Mouse (Mus musculus): Measurements from ENCODE around the gene Pdpk1. TPM values are rescaled to one million over a fixed set of nuclear protein-coding genes. Genes with fewer than 3 reads are reported as not detected.

Gene Pdpk1
- polyA plus RNA-seq, 1 experiment from 2014 or later, result 10.4 TPM

DNA sequence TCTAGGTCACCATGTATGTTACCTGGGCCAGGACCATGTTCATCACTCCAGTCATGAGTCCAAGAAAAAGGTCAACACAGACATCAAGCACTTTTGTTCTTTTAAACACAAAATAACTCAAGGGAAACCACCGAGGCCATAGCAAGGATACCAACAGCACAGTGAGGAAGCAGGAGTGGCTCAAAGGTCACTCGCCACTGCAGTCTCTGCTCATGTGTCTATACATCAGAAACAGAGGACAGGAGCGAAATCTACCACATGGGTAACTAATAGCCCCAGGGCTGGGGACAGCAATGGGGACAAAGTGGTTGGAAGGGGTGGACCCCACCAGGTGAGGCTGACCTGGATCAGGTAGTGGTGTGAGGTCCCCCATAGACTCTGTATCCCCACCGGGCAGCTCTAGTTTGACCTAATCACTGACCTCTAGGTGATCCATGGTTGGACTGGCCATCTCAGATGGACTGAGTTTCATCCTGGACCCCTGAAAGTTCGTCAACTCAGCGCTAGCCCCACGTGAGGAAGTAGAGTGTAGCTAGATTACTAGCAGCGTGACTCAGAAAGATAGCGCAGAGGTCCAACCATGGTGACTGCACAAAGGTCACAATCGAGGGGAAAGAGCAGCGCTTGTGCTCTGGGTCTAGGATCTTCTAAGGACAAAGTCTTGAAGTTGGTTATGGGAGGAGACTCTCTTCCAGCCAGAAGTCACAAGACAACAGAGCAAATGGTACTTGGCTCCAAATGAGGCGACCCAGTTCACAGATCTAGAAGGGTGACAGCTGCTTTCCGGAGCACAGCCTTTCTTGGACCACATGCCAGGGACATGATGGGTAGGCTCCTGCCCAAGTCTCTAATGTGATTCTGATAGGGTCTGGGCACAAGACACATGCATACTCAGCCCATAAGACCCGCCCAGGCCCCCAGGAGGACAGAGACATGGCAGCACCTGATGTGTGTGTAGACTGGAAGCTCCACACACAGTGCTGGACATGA is 93.8 kb downstream of the Pdpk1 start:
- no peak overlapping the region for H3K4me3 ChIP-seq (ENCODE audit: inconsistent target)
- H3K27ac ChIP-seq, result no peak overlapping the region
- 92% methylated on average over 14 of the region's 14 CpGs for WGBS (ENCODE audit: missing documents)
- H3K36me3 ChIP-seq (ENCODE audit: inconsistent target), result peaks cover 81% of the 10 kb centered on the region
- H3K79me2 ChIP-seq (ENCODE audit: inconsistent target), result peaks cover 9% of the 10 kb centered on the region; the same call in 1 of the 2 replicates

DNA sequence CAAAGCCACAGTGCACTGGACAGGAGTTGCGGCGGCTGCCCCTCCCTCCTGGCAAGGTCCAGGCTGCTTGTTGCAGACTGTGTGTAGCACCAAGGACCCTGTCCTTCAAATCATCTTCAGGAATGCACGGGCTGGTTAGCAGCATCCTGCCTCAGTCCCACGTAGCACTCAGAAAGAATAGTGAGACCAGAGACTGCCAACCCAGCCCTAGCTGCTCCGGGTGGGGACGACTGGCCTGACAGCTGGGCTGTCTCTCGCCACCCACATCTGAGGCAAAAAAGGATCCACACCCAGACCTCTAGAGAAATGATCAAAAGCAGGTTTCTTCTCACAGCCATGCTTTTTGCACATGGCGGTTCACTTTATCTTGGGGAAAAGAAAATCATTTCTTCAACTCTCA is 101.7 kb downstream of the Pdpk1 start:
- Histone ChIP-seq H3K79me2 (ENCODE audit: inconsistent target) (no peaks in the 10 kb centered on the region), H3K27ac (no peak overlapping the region), H3K36me3 (ENCODE audit: inconsistent target) (peaks cover 50% of the 10 kb centered on the region), H3K4me3 (ENCODE audit: inconsistent target) (no peak overlapping the region)
- WGBS (ENCODE audit: missing documents), result 95% methylated on average over 8 of the region's 8 CpGs

DNA sequence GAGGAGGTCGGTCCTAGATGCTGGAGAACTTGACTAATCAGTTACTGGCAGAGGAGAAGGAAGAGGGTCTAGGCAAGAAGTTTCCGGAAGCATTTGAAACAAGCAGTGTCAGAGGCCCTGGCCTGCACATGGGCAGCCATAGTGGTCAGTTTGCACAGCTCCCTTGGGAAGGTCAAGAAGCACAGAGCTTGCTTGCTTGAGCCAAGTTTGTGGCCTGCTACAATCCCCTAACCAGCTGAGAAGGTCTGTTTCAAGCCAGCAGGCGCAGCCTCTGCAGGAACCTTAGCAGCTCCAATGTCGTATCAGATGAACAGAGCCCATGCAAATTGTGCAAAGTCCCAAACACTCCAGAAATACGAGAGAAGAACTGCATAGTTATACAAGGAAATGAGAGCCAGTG is 102.7 kb downstream of the Pdpk1 start:
- H3K27ac ChIP-seq, result no peak overlapping the region
- H3K79me2 ChIP-seq (ENCODE audit: inconsistent target), result no peaks in the 10 kb centered on the region
- peaks cover 41% of the 10 kb centered on the region for H3K36me3 ChIP-seq (ENCODE audit: inconsistent target)
- WGBS (ENCODE audit: missing documents), result 90% methylated on average over 5 of the region's 5 CpGs
- H3K4me3 ChIP-seq (ENCODE audit: inconsistent target), result no peak overlapping the region

DNA sequence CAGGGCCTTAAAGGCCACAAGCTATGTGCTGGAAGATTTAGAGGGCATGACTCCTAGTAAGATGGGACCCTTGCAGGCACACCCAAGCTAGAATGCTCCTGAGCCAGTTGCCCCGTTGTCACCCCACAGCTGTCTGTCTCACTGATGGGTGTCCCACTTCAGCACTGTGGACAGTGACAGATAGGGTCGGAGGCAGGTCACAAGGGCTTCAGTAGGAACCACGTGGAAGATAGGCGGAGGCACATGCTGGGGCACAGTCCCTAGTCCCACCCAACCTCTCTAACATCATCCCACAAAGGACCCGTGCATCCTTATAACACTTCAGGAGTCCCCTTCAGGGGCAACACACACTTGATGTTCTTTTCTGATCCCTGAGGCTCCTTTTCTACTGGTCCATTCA is 104.7 kb downstream of the Pdpk1 start:
- WGBS (ENCODE audit: missing documents), result 43% methylated on average over 5 of the region's 5 CpGs
- Histone ChIP-seq H3K4me3 (ENCODE audit: inconsistent target) (no peak overlapping the region), H3K27ac (no peak overlapping the region), H3K79me2 (ENCODE audit: inconsistent target) (no peaks in the 10 kb centered on the region), H3K36me3 (ENCODE audit: inconsistent target) (peaks cover 32% of the 10 kb centered on the region)

DNA sequence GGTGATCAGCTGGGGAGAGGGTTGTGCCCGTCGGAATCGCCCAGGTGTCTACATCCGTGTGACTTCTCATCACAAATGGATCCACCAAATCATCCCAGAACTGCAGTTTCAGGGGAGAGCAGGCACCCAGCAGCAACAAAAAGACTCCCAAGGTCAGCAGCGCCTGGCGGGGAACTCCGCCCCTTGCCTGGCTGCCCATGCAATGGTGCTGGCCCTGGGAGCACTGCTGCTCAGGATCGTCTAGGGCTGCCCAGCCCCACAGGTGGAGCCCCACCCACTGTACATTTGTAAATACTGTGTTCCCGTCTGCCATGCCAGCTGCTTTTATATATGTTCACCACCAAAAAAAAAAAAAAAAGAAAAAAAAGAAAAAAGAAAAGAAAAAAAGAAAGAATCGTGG is 105.1 kb downstream of the Pdpk1 start:
- peaks cover 28% of the 10 kb centered on the region for H3K36me3 ChIP-seq (ENCODE audit: inconsistent target)
- WGBS (ENCODE audit: missing documents), result 92% methylated on average over 9 of the region's 10 CpGs

DNA sequence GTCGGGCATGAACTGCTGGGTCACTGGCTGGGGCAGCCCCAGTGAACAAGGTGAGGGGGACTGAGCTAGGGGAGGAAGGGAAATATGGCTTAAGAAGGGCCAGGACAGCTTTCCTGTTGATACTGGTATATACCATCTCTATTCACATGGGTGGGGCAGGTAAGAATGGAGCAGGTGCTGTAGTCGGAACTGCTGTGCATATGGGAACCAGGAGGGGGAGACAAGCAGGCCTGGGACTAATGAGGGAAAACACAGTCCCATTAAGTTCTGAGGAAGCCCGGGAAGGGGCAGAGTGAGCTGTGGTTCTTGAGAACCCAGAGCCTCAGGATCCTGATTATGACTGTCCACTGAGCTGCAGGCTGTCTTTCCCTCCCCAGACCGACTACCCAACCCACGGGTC is 106.2 kb downstream of the Pdpk1 start:
- no peak overlapping the region for H3K27ac ChIP-seq
- WGBS (ENCODE audit: missing documents), result 68% methylated on average over 5 of the region's 5 CpGs
- H3K4me3 ChIP-seq (ENCODE audit: inconsistent target), result no peak overlapping the region
- H3K36me3 ChIP-seq (ENCODE audit: inconsistent target), result peaks cover 22% of the 10 kb centered on the region
- H3K79me2 ChIP-seq (ENCODE audit: inconsistent target), result no peaks in the 10 kb centered on the region

More for the DNA sequence above, 105.1 kb downstream of the Pdpk1 start:
- H3K4me3 ChIP-seq (ENCODE audit: inconsistent target), result no peak overlapping the region
- H3K27ac ChIP-seq, result no peak overlapping the region
- H3K79me2 ChIP-seq (ENCODE audit: inconsistent target), result no peaks in the 10 kb centered on the region

DNA sequence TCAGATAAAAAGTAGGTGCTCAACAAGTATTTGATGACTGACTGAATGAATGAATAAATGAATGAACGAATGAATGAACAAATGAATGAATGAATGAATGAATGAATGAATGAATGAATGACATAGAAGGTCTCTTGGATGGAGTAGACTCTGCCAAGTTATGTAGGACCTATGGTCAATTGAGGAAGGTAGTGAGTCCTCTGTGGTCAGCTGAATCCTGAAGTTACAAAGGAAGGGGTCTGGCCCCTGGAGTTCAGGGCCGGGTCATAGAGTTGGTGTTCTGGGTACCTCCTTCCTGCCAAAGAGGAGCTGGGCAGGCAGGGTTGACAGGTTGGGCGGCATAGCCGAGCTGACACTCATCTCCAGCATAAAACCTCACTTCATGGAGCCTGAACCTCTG is 112.9 kb downstream of the Pdpk1 start, which contains the start of gene Prss27:
Gene Prss27, plus strand, starts transcription at position 301 of the 400 bp plus-strand sequence.
- no peak within 1 kb of the TSS for H3K4me3 ChIP-seq (ENCODE audit: inconsistent target)
- H3K36me3 ChIP-seq (ENCODE audit: inconsistent target), result no peaks in the 10 kb centered on the region
- 69% methylated on average over 4 of the region's 4 CpGs for WGBS (ENCODE audit: missing documents)
- no peaks in the 10 kb centered on the region for H3K79me2 ChIP-seq (ENCODE audit: inconsistent target)
- no peak within 1 kb of the TSS for H3K27ac ChIP-seq

DNA sequence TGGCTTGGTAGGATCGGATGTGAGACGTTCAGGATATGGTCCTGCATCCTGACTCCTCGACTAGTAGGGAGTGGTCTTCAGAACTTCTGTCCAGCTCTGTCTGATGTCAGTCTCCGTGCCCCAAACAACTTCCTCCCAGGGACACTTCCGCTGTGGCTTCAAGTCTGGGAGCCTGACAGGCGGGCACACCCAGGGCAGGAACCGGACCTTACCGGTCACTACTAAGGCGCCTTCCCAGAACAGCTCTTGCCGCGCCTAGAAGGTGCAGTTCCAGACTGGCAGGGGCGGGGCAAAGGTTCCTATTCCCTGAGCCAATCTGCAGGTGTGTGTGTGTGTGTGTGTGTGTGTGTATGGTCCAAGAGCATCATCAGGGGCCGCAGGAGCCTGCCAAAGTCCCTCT is 113.4 kb downstream of the Pdpk1 start:
- 39% methylated on average over 13 of the region's 13 CpGs for WGBS (ENCODE audit: missing documents)
- Histone ChIP-seq H3K27ac (no peak overlapping the region), H3K4me3 (ENCODE audit: inconsistent target) (no peak overlapping the region)

DNA sequence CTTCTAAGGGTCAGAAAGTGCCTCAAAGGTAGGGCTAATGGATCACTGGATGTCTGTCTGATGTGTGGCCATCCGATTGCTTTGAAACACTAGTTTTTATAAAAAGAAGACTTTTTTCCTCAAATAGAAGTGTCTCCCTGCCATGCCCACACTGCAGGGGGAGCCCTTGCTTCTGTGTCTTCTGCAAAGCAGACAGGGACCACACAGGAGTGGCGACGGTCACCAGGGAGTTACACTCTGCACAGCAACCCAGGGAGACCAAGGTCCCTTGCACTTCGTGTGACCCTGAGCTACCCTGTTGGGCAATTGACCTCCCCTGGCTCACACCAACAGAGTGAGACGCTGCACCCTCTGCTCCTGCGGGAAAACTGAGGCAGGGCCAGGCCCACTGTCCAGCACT is 113.8 kb downstream of the Pdpk1 start:
- H3K79me2 ChIP-seq (ENCODE audit: inconsistent target), result no peaks in the 10 kb centered on the region
- WGBS (ENCODE audit: missing documents), result 54% methylated on average over 6 of the region's 6 CpGs

More for the DNA sequence above, 113.4 kb downstream of the Pdpk1 start:
- no peaks in the 10 kb centered on the region for H3K36me3 ChIP-seq (ENCODE audit: inconsistent target)
- H3K79me2 ChIP-seq (ENCODE audit: inconsistent target), result no peaks in the 10 kb centered on the region

DNA sequence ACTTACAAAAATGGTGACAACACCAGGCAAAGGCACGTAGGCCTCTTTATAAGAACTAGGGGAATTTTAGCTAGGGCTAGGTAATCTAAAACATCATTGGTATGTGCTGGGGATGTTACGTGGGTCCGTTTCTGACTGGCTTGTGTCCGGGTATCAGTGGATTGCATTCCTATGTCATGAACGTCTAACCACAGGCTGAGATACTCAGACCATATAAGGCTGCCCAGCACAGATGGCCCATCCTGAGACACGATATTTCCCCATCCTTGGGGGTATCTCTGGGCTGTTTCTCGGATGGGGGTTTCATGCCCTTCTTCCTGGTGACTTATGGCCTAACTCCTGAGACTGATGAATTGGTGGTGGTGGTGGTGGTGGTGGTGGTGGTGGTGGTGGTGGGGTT is 115.6 kb downstream of the Pdpk1 start:
- H3K79me2 ChIP-seq (ENCODE audit: inconsistent target), result no peaks in the 10 kb centered on the region
- no peak overlapping the region for H3K27ac ChIP-seq
- no peak overlapping the region for H3K4me3 ChIP-seq (ENCODE audit: inconsistent target)
- 88% methylated on average over 7 of the region's 7 CpGs for WGBS (ENCODE audit: missing documents)
- H3K36me3 ChIP-seq (ENCODE audit: inconsistent target), result no peaks in the 10 kb centered on the region

More for the DNA sequence above, 113.8 kb downstream of the Pdpk1 start:
- Histone ChIP-seq H3K4me3 (ENCODE audit: inconsistent target) (no peak overlapping the region), H3K27ac (no peak overlapping the region), H3K36me3 (ENCODE audit: inconsistent target) (no peaks in the 10 kb centered on the region)

DNA sequence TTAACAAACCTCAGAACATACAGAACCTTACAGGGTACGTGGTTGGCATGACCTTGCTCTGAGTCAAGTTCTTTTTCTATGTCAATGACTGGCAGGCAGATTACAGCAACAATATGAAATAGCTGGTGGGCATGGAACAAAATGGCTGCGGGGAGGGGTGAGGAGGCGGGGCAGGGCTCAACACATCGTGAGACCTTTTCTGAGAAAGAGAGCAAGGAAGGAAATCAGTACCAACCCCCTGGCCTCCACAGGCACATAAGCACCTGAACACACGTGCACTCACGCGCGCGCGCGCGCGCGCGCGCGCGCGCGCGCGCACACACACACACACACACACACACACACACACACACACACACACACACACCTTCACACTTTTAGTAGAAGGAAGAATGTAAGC is 120.2 kb downstream of the Pdpk1 start:
- Histone ChIP-seq H3K4me3 (ENCODE audit: inconsistent target) (no peak overlapping the region), H3K36me3 (ENCODE audit: inconsistent target) (no peaks in the 10 kb centered on the region), H3K27ac (no peak overlapping the region), H3K79me2 (ENCODE audit: inconsistent target) (no peaks in the 10 kb centered on the region)
- 67% methylated on average over 4 of the region's 22 CpGs for WGBS (ENCODE audit: missing documents)

DNA sequence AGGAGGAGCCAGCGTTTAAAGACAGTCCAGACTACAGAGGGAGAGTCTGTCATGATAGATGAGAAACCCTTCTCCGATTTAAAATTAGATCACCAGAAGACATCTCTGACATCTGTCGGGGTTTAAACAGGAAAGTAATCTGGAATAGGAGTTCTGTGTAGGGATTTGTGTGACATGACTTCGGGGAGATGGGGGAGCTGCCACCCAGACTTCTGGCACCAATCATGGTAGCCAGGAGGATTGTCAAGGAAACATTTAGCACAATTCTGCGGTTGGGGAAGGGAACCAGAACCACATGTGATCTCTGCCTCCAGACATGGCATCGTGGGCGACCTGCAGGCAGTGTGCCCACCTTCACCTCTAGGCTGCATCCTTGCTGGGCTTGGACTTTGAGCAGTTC is 121.2 kb downstream of the Pdpk1 start:
- Histone ChIP-seq H3K36me3 (ENCODE audit: inconsistent target) (no peaks in the 10 kb centered on the region), H3K27ac (no peak overlapping the region), H3K79me2 (ENCODE audit: inconsistent target) (no peaks in the 10 kb centered on the region), H3K4me3 (ENCODE audit: inconsistent target) (no peak overlapping the region)
- WGBS (ENCODE audit: missing documents), result 78% methylated on average over 7 of the region's 7 CpGs

Other genes starting within 250 kb of the Pdpk1 start
- gene Dcpp3, start 233.5 kb downstream of the Pdpk1 start, polyA plus RNA-seq (2018), result not detected in 3 replicates
- gene Sbp, start 209.3 kb downstream of the Pdpk1 start, polyA plus RNA-seq (2018), result not detected in 3 replicates
- not detected in 3 replicates for gene Sbpl, start 195.7 kb downstream of the Pdpk1 start, polyA plus RNA-seq (2018)
- 0.19 to 0.33 TPM in 2 of 3 replicates, not detected in the other for gene Prss30, start 170.4 kb downstream of the Pdpk1 start, polyA plus RNA-seq (2018)
- not detected in 3 replicates for gene Prss22, start 152.8 kb downstream of the Pdpk1 start, polyA plus RNA-seq (2018)
- not detected in 3 replicates for gene Prss27, start 112.8 kb downstream of the Pdpk1 start, polyA plus RNA-seq (2018)
- 10.4 to 18.9 TPM (median 13.9 TPM) in 3 replicates for gene Kctd5, start 77.4 kb downstream of the Pdpk1 start, polyA plus RNA-seq (2018)
- 69.2 to 101 TPM (median 69.2 TPM) in 3 replicates for gene Amdhd2, start 12.8 kb upstream of the Pdpk1 start, polyA plus RNA-seq (2018)
- 1,634 to 2,526 TPM (median 2,187 TPM) in 3 replicates for gene Atp6v0c, start 18.8 kb upstream of the Pdpk1 start, polyA plus RNA-seq (2018)
- 8.4 to 12.8 TPM (median 8.5 TPM) in 3 replicates for gene Tbc1d24, start 54.6 kb upstream of the Pdpk1 start, polyA plus RNA-seq (2018)
- 0.05 to 0.09 TPM in 2 of 3 replicates, not detected in the other for gene Ntn3, start 58.6 kb upstream of the Pdpk1 start, polyA plus RNA-seq (2018)
- gene Tedc2, start 69.9 kb upstream of the Pdpk1 start, polyA plus RNA-seq (2018), result 2.8 to 5.5 TPM (median 4.0 TPM) in 3 replicates
- gene Ccnf, start 100.6 kb upstream of the Pdpk1 start, polyA plus RNA-seq (2018), result 1.3 to 5.7 TPM (median 3.2 TPM) in 3 replicates
- 0.16 to 0.30 TPM (median 0.26 TPM) in 3 replicates for gene Abca17, start 200.1 kb upstream of the Pdpk1 start, polyA plus RNA-seq (2018)
- gene Abca3, start 201.0 kb upstream of the Pdpk1 start, polyA plus RNA-seq (2018), result 26.0 to 44.3 TPM (median 31.7 TPM) in 3 replicates